In the genomic region with DNA sequence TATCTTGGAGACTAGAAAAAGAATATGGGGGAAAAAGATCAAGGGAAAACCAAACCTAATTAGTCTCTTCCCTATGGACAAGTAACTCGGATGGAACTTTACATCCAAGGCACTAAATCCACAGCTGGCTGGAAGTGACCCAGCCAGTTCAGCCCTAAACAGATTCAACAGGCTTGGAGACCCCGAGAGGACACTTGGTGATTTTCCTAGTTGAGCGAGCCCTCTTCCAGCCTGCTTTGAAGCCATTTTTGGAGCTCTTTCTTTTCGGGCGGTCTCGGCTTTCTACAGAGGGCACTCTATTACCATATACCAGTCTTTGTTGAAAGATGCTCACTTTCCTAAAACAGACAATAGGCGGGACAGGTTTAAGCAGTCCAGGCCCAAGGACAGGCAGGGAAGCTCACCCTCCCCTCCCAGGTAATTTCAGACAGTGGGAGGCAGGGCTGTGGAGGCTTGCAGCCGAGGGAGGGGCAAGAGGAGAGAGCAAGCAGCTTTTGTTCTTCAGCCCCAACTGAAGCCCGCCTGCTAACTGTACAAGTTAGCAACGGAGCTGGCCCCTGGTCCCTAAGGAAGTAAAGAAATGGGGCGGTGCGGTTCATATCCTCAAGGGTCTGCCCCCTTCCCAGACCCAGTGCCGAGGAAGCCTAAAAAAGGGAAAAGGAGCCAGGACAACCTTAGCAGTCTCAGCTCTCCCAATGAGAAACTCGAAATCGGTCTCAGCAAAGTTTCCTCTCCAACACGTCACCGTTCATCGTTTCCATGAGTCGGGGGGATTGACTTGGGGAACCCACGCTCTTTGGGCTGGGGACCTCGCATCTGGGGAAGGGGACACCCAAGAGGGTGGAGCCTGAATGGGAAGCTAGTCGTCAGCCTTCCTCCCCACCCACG, we compare ENCODE assay signal across 8 mouse cellular contexts. TPM values are rescaled to one million over a fixed set of nuclear protein-coding genes. Genes with fewer than 3 reads are reported as not detected.
DNase-seq lines count a peak whose midpoint lies in the region; ATAC-seq lines count a peak whose summit lies in the region.

No protein-coding gene starts in this region.

- peak overlapping the region; percentile 71 for H3K9ac ChIP-seq in kidney, embryonic 15.5 days

- H3K4me3 ChIP-seq in heart, embryonic 10.5 days: peak overlapping the region; percentile 82
- H3K4me3 ChIP-seq in kidney, embryonic 15.5 days (replicated peaks): peak overlapping the region; percentile 65

- H3K4me2 ChIP-seq in kidney, embryonic 15.5 days: peak overlapping the region; percentile 94

- DNase-seq in NIH3T3 (ENCODE audit: low read depth): peak; percentile 84
- peak; percentile 73 for DNase-seq in embryo, embryonic 9.5 days (ENCODE audit: extremely low spot score)
- DNase-seq in heart, embryonic 10.5 days (ENCODE audit: low spot score): peak; percentile 81
- peak; percentile 59 for DNase-seq in lung, postnatal 36 days
- DNase-seq in spleen, postnatal 10 days (ENCODE audit: low spot score in 2 of 2): peak; percentile 38 to 49
- no peak for DNase-seq in right cerebral cortex, adult 18-20 months
- DNase-seq in layer of hippocampus, postnatal 10 days (ENCODE audit: low spot score in 2 of 2): no peak

- WGBS in heart, embryonic 10.5 days: 1% methylated on average over 23 of the region's 23 CpGs
- WGBS in kidney, embryonic 15.5 days: under 1% methylated on average over 23 of the region's 23 CpGs

- H3K36me3 ChIP-seq in heart, embryonic 10.5 days: peaks cover 20% of the 10 kb centered on the region
- peaks cover 23% of the 10 kb centered on the region for H3K36me3 ChIP-seq in kidney, embryonic 15.5 days

- H3K9me3 ChIP-seq in heart, embryonic 10.5 days: no peaks in the 10 kb centered on the region
- H3K9me3 ChIP-seq in kidney, embryonic 15.5 days (replicated peaks): no peaks in the 10 kb centered on the region

- peak; percentile 23 for ATAC-seq in kidney, embryonic 15.5 days (replicated peaks; ENCODE audit: low FRiP score)

- peak overlapping the region; percentile 93 for H3K27ac ChIP-seq in heart, embryonic 10.5 days
- H3K27ac ChIP-seq in kidney, embryonic 15.5 days: peak overlapping the region; percentile 98

- peaks cover 6% of the 10 kb centered on the region for H3K4me1 ChIP-seq in heart, embryonic 10.5 days
- H3K4me1 ChIP-seq in kidney, embryonic 15.5 days: peaks cover 39% of the 10 kb centered on the region

- no peaks in the 10 kb centered on the region for H3K27me3 ChIP-seq in heart, embryonic 10.5 days (ENCODE audit: insufficient read depth, poor library complexity, severe bottlenecking)
- no peaks in the 10 kb centered on the region for H3K27me3 ChIP-seq in kidney, embryonic 15.5 days

RNA-seq across cellular contexts. Expression of a gene that starts 4.6 kb away (rescaled TPM):
- polyA plus RNA-seq in heart, embryonic 10.5 days (2016; fragmentation: Nextera tagmentation; extraction: Ambion mirVana): 31.5 and 58.1 TPM in 2 replicates
- polyA plus RNA-seq in kidney, embryonic 15.5 days (2015; fragmentation: Nextera tagmentation; extraction: Ambion mirVana): 87.9 and 89.6 TPM in 2 replicates
- 1 to 10 TPM; 2.6 to 3.9 TPM for total RNA-seq in layer of hippocampus, postnatal 10 days (2021)

Comparison
In these comparisons a context has a peak if more than half of its experiments do, and no peak if none do; other contexts are left out.
1. DNase-seq: peak in NIH3T3 (single experiment), embryo, embryonic 9.5 days (single experiment), heart, embryonic 10.5 days (single experiment), lung, postnatal 36 days (single experiment) and spleen, postnatal 10 days (2 of 2); none in right cerebral cortex, adult 18-20 months (single experiment) and layer of hippocampus, postnatal 10 days (0 of 2).